ENCODE assay signal across 9 mouse cellular contexts in genomic region chr1:52388118-52388517, GRCm38 (mm10).
DNase-seq lines count a peak whose midpoint lies in the region; ATAC-seq lines count a peak whose summit lies in the region.
"Had no signal": no experiment of that assay in that cellular context is flagged by ENCODE, and none has a peak within 500 bp of the region (broad histone marks: within the 10 kb centered on the region; RNA-seq: fewer than 3 reads in every experiment).

No protein-coding gene starts in this region.

- peak; percentile 77 for ATAC-seq in activated CD4-positive, CD25-positive, alpha-beta regulatory T cell, adult 4 months
- no peak for ATAC-seq in erythroid progenitor cell, adult 5-6 weeks (replicated peaks; ENCODE audit: low FRiP score, poor library complexity, severe bottlenecking)

- peak; percentile 12 for DNase-seq in kidney, postnatal 10 days
- DNase-seq in kidney, postnatal 25 days: no peak
- DNase-seq in layer of hippocampus, adult 9-10 months (ENCODE audit: low spot score): peak; percentile 31
- DNase-seq in right cerebral cortex, adult 2 months (ENCODE audit: low spot score in 2 of 2): peak; percentile 72 to 78
- DNase-seq in lung, postnatal 36 days: no peak
- DNase-seq in adrenal gland, postnatal 25 days: no peak
- DNase-seq: cerebellum, postnatal 25 days had no signal

Comparison
In these comparisons a context has a peak if more than half of its experiments do, and no peak if none do; other contexts are left out.
1. DNase-seq: peak in kidney, postnatal 10 days (single experiment), layer of hippocampus, adult 9-10 months (single experiment) and right cerebral cortex, adult 2 months (2 of 2); none in kidney, postnatal 25 days (0 of 2), lung, postnatal 36 days (single experiment) and adrenal gland, postnatal 25 days (single experiment).